Mouse (Mus musculus) cerebral cortex, adult 2 months (tissue): Measurements from ENCODE around the gene Ccdc114.

Source experiments
- WGBS: fragments of 180-500 bp; shearing (Covaris S2); methylation state at CpG from one replicate; pipeline ENCODE4 v1.1.7; 2018; 5-methylcytosine and 5-hydroxymethylcytosine counted together

The Ccdc114 gene

DNA sequence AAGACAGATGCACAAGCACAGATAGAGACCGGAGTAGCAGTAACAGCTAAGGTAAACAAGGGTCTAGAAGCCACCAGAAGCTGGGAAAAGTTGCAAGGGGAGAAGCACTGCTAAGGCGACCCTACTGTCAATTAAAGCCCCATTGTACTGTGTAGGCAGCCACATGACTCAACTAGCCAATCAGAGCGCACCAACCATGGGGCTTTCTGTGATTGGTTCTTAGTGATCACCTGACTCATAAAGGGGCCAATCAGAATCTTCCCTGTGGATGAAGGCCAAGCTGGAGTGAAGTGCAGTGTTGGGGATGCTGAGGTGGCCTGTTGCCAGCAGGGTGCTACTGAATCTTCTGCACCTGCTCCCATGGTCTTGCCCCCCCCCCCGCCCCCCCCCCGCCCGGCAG is 63.0 kb downstream of the Ccdc114 start:
- WGBS = 72% methylated on average over 6 of the region's 6 CpGs

DNA sequence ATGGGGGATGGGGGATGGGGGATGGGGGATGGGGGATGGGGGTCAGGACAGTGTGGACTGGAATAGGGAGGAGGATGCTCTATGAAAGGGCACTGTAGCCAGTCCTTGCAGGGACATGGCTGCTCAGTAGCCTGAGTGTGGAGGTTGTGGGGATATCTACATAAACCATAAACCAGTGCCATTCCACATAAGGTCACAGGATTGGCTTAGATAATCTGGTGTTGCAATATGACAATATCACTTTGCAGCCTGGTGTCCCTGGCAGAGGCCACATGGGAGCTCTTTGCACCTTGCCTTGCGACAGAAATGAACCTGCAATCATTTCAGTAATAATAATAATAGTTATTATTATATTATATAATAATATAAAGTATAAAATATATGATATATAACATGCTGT is 64.5 kb downstream of the Ccdc114 start:
- 94% methylated on average over 1 of the region's 1 CpGs for WGBS

DNA sequence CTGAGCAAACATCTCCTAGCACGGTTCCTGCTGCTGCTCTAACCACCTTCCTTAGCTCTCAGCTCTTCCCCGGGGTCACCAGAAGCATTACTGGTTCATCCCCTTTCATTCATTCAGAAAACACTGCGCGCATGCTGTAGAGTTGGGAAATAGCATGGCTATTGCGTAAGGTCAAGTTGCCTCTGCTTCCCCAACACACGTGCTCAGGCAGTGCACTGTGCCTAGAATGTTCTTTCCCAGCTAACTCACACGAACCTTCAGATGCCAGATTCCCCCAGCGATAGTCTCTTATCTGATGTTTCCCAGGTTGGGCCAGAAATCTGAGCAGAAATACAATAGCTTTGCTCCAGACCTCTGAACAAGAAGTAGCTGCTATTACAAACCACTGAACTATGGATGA is 68.6 kb downstream of the Ccdc114 start:
- 90% methylated on average over 8 of the region's 8 CpGs for WGBS
